Mouse (Mus musculus) heart, embryonic 11.5 days (tissue): ENCODE results near the gene Ccsap. TPM values are rescaled to one million over a fixed set of nuclear protein-coding genes. Genes with fewer than 3 reads are reported as not detected.

Experiments
- ATAC-seq: fragments of 200-750 bp; cut with Nextera tagmentation; replicated peaks from 2 replicates; pipeline ENCODE4 v1.8.0; 2017; ENCODE audit warnings: moderate library complexity; ENCODE audit not compliant: insufficient number of reproducible peaks, low FRiP score, low TSS enrichment
- H3K27ac ChIP-seq: fragments of 300-500 bp; sonication (generic); 2 replicates; pipeline ENCODE4 v1.5.1; 2014; ENCODE audit warnings: mild to moderate bottlenecking, low read depth, low read length
- H3K27me3 ChIP-seq: fragments of 300-500 bp; sonication (generic); 2 replicates; pipeline ENCODE4 v1.6.1; 2014; ENCODE audit warnings: mild to moderate bottlenecking, low read length, mixed read lengths; ENCODE audit not compliant: control insufficient read depth, insufficient read depth
- H3K36me3 ChIP-seq: fragments of 300-500 bp; sonication (generic); 2 replicates; pipeline ENCODE4 v1.6.1; 2014; ENCODE audit warnings: mild to moderate bottlenecking, low read length, moderate library complexity, mixed read lengths; ENCODE audit not compliant: control insufficient read depth, insufficient read depth
- H3K4me1 ChIP-seq: fragments of 300-500 bp; sonication (generic); 2 replicates; pipeline ENCODE4 v1.6.1; 2014; ENCODE audit warnings: low read length; ENCODE audit not compliant: control insufficient read depth, insufficient read depth
- H3K4me2 ChIP-seq: fragments of 300-500 bp; sonication (generic); 2 replicates; pipeline ENCODE4 v1.6.1; 2014; ENCODE audit warnings: mild to moderate bottlenecking, moderate library complexity
- H3K4me3 ChIP-seq: fragments of 300-500 bp; sonication (generic); 2 replicates; pipeline ENCODE4 v1.5.1; 2014; ENCODE audit warnings: low read depth, low read length
- H3K9ac ChIP-seq: fragments of 300-500 bp; sonication (generic); 2 replicates; pipeline ENCODE4 v1.6.1; 2014; ENCODE audit warnings: mild to moderate bottlenecking, low read depth, low read length, moderate library complexity
- H3K9me3 ChIP-seq: fragments of 300-500 bp; sonication (generic); replicated peaks from 2 replicates; pipeline ENCODE4 v1.6.1; 2016; ENCODE audit warnings: low read length; ENCODE audit not compliant: control insufficient read depth
- WGBS: fragments of 180-500 bp; shearing (Covaris S2); extraction: QIAGEN DNeasy Blood & Tissue Kit; methylation state at CpG from one replicate; pipeline ENCODE4 v1.1.7; 2014; ENCODE audit not compliant: insufficient replicate concordance; 5-methylcytosine and 5-hydroxymethylcytosine counted together
- polyA plus RNA-seq: library from polyadenylated mRNA; unstranded; fragments of >200 nt; fragmentation: Nextera tagmentation; extraction: Ambion mirVana; gene quantifications from 2 replicates; pipeline ENCODE4 v1.2.1, GENCODE M21; 2014

Gene Ccsap
- polyA plus RNA-seq, 1 experiment from 2014 or later: 4.0 TPM

- Histone ChIP-seq H3K27ac (no peak overlapping the region), H3K9me3 (no peaks in the 10 kb centered on the region), H3K4me3 (no peak overlapping the region), H3K4me1 (no peaks in the 10 kb centered on the region), H3K9ac (no peak overlapping the region), H3K4me2 (no peak overlapping the region), H3K36me3 (peaks cover 4% of the 10 kb centered on the region; the same call in 1 of the 2 replicates), H3K27me3 (no peaks in the 10 kb centered on the region)
- 78% methylated on average over 12 of the region's 12 CpGs for WGBS
- no peak for ATAC-seq
These were observed 17.9 kb downstream of the Ccsap start for GRCm38 (mm10) chr8:123842086-123842485.

- peaks cover 4% of the 10 kb centered on the region; the same call in 1 of the 2 replicates for H3K36me3 ChIP-seq
- 87% methylated on average over 15 of the region's 15 CpGs for WGBS
- no peaks in the 10 kb centered on the region for H3K9me3 ChIP-seq
- H3K27me3 ChIP-seq: no peaks in the 10 kb centered on the region
- no peak overlapping the region for H3K4me3 ChIP-seq
- H3K4me1 ChIP-seq: no peaks in the 10 kb centered on the region
- no peak overlapping the region for H3K27ac ChIP-seq
- H3K4me2 ChIP-seq: no peak overlapping the region
- no peak for ATAC-seq
- H3K9ac ChIP-seq: no peak overlapping the region
These were observed 19.2 kb downstream of the Ccsap start for GRCm38 (mm10) chr8:123840578-123841345.

- H3K4me2 ChIP-seq: no peak overlapping the region
- H3K27me3 ChIP-seq: no peaks in the 10 kb centered on the region
- H3K9ac ChIP-seq: no peak overlapping the region
- H3K27ac ChIP-seq: no peak overlapping the region
- H3K4me3 ChIP-seq: no peak overlapping the region
- no peak for ATAC-seq
- no peaks in the 10 kb centered on the region for H3K4me1 ChIP-seq
- H3K36me3 ChIP-seq: peaks cover 8% of the 10 kb centered on the region; the same call in 1 of the 2 replicates
- H3K9me3 ChIP-seq: no peaks in the 10 kb centered on the region
- WGBS: 62% methylated on average over 9 of the region's 9 CpGs
These were observed 21.5 kb downstream of the Ccsap start for GRCm38 (mm10) chr8:123838496-123838895.

- no peak for ATAC-seq
- no peak overlapping the region for H3K9ac ChIP-seq
- no peaks in the 10 kb centered on the region for H3K27me3 ChIP-seq
- H3K27ac ChIP-seq: no peak overlapping the region
- H3K36me3 ChIP-seq: peaks cover 21% of the 10 kb centered on the region
- WGBS: 83% methylated on average over 6 of the region's 6 CpGs
- H3K9me3 ChIP-seq: no peaks in the 10 kb centered on the region
- H3K4me2 ChIP-seq: no peak overlapping the region
- H3K4me1 ChIP-seq: no peaks in the 10 kb centered on the region
- no peak overlapping the region for H3K4me3 ChIP-seq
These were observed 23.7 kb downstream of the Ccsap start for GRCm38 (mm10) chr8:123836354-123836753.

- no peaks in the 10 kb centered on the region for H3K4me1 ChIP-seq
- H3K9ac ChIP-seq: no peak overlapping the region
- peaks cover 21% of the 10 kb centered on the region for H3K36me3 ChIP-seq
- H3K27me3 ChIP-seq: no peaks in the 10 kb centered on the region
- no peak overlapping the region for H3K27ac ChIP-seq
- no peak overlapping the region for H3K4me2 ChIP-seq
- no peak overlapping the region for H3K4me3 ChIP-seq
- WGBS: 49% methylated on average over 9 of the region's 9 CpGs
- peak; percentile 44; the same call in 1 of the 2 replicates for ATAC-seq
- H3K9me3 ChIP-seq: no peaks in the 10 kb centered on the region
These were observed 24.6 kb downstream of the Ccsap start for GRCm38 (mm10) chr8:123835451-123835850.

- H3K27me3 ChIP-seq: no peaks in the 10 kb centered on the region
- no peak for ATAC-seq
- H3K4me1 ChIP-seq: no peaks in the 10 kb centered on the region
- peaks cover 24% of the 10 kb centered on the region for H3K36me3 ChIP-seq
- H3K27ac ChIP-seq: no peak overlapping the region
- no peaks in the 10 kb centered on the region for H3K9me3 ChIP-seq
- no peak overlapping the region for H3K4me3 ChIP-seq
- H3K4me2 ChIP-seq: no peak overlapping the region
- 96% methylated on average over 4 of the region's 4 CpGs for WGBS
- H3K9ac ChIP-seq: no peak overlapping the region
These were observed 27.3 kb downstream of the Ccsap start for GRCm38 (mm10) chr8:123832757-123833156.

GRCm38 (mm10) chr8:123827523-123827922, 32.5 kb downstream of the Ccsap start:
- Histone ChIP-seq H3K9ac (no peak overlapping the region), H3K4me2 (no peak overlapping the region), H3K4me3 (no peak overlapping the region), H3K27ac (no peak overlapping the region), H3K9me3 (no peaks in the 10 kb centered on the region), H3K27me3 (no peaks in the 10 kb centered on the region), H3K36me3 (peaks cover 12% of the 10 kb centered on the region), H3K4me1 (no peaks in the 10 kb centered on the region)
- no peak for ATAC-seq
- WGBS: 91% methylated on average over 13 of the region's 13 CpGs

- Histone ChIP-seq H3K27me3 (no peaks in the 10 kb centered on the region), H3K9ac (no peak overlapping the region), H3K4me3 (no peak overlapping the region), H3K36me3 (peaks cover 8% of the 10 kb centered on the region; the same call in 1 of the 2 replicates), H3K4me2 (no peak overlapping the region), H3K27ac (no peak overlapping the region), H3K9me3 (no peaks in the 10 kb centered on the region), H3K4me1 (no peaks in the 10 kb centered on the region)
- no peak for ATAC-seq
- WGBS: 83% methylated on average over 7 of the region's 7 CpGs
These were observed 33.3 kb downstream of the Ccsap start for GRCm38 (mm10) chr8:123826758-123827157.

GRCm38 (mm10) chr8:123826001-123826400, 34.0 kb downstream of the Ccsap start:
- Histone ChIP-seq H3K4me2 (no peak overlapping the region), H3K27me3 (no peaks in the 10 kb centered on the region), H3K27ac (no peak overlapping the region), H3K9ac (no peak overlapping the region), H3K4me3 (no peak overlapping the region), H3K9me3 (no peaks in the 10 kb centered on the region), H3K4me1 (no peaks in the 10 kb centered on the region), H3K36me3 (peaks cover 8% of the 10 kb centered on the region; the same call in 1 of the 2 replicates)
- WGBS: 59% methylated on average over 9 of the region's 9 CpGs
- ATAC-seq: no peak
